Mouse (Mus musculus) bone marrow macrophage, adult 2 months (primary cell): ENCODE data around the gene Mtfr2.

Experiments used
- CTCF ChIP-seq: IDR thresholded peaks from 2 replicates; pipeline ENCODE4 v1.5.1; 2012; ENCODE audit warnings: low read depth, mild to moderate bottlenecking, low read length, moderate library complexity
- POLR2A ChIP-seq: IDR thresholded peaks from 2 replicates; pipeline ENCODE4 v1.6.1; 2012; ENCODE audit warnings: mild to moderate bottlenecking, low read depth, low read length, borderline replicate concordance

DNA sequence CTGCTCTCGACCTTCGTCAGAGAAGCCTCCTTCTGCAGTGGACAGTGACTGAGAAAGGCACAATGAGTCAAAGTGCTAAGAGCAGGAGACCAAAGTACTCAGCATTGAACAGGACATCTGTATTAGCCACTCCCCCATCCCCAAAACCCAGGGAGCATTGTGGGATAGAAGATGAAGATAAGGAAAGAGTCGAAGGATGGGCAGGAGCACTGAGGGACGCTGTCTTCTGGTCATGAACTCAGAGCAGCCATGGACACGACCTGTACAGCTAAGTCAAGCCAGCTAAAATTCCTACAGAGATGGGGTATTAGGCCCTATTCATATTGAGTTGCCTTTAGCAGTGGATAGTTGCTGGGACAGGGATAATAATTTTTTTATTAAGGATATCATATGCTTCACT lies 55.4 kb downstream of the Mtfr2 start:
- TF ChIP-seq POLR2A: no peak
- TF ChIP-seq CTCF: no peak
